8 mouse cellular contexts compared by ENCODE assay signal in genomic region chr11:46276778-46277177, GRCm38 (mm10). TPM values are rescaled to one million over a fixed set of nuclear protein-coding genes. Genes with fewer than 3 reads are reported as not detected.
DNase-seq lines count a peak whose midpoint lies in the region; ATAC-seq and TF ChIP-seq lines count a peak whose summit lies in the region.

No protein-coding gene starts in this region.

- H3K9ac ChIP-seq in liver, adult 2 months (ENCODE audit: low read depth, low read length), result no peak overlapping the region
- no peak overlapping the region for H3K9ac ChIP-seq in liver, embryonic 12.5 days
- H3K9ac ChIP-seq in forebrain, embryonic 16.5 days (replicated peaks; ENCODE audit: low read depth, low read length), result no peak overlapping the region

- no peaks in the 10 kb centered on the region for H3K27me3 ChIP-seq in liver, adult 2 months (ENCODE audit: control insufficient read depth, insufficient read depth, low read length)
- H3K27me3 ChIP-seq in liver, embryonic 12.5 days (replicated peaks), result no peaks in the 10 kb centered on the region
- H3K27me3 ChIP-seq in forebrain, embryonic 16.5 days (replicated peaks; ENCODE audit: control insufficient read depth, insufficient read depth, low read length), result no peaks in the 10 kb centered on the region

- 58% methylated on average over 5 of the region's 5 CpGs for WGBS in liver, adult 2 months
- 44% methylated on average over 5 of the region's 5 CpGs for WGBS in liver, embryonic 12.5 days (ENCODE audit: insufficient replicate concordance)
- WGBS in forebrain, embryonic 16.5 days, result 40% methylated on average over 5 of the region's 5 CpGs

- no peaks in the 10 kb centered on the region for H3K36me3 ChIP-seq in liver, adult 2 months (ENCODE audit: control insufficient read depth, insufficient read depth, low read length)
- H3K36me3 ChIP-seq in liver, embryonic 12.5 days, result peaks cover 2% of the 10 kb centered on the region; the same call in 1 of the 2 replicates
- H3K36me3 ChIP-seq in forebrain, embryonic 16.5 days (ENCODE audit: control insufficient read depth, insufficient read depth), result peaks cover 50% of the 10 kb centered on the region

- TF ChIP-seq CTCF in liver, adult 2 months (IDR thresholded peaks at IDR 0.05; ENCODE audit: low read depth, low read length), result peak; percentile 57

- no peak for TF ChIP-seq POLR2A in liver, adult 2 months (IDR thresholded peaks at IDR 0.05; ENCODE audit: extremely low read depth, insufficient read depth, low read length)

- H3K79me2 ChIP-seq in liver, adult 2 months (ENCODE audit: control insufficient read depth, insufficient read depth, low read length), result no peaks in the 10 kb centered on the region

- peak; percentile 42 to 53 for DNase-seq in cerebellum, adult 18-20 months
- no peak for DNase-seq in cerebellum, adult 9-11 months
- no peak for DNase-seq in liver, adult 2 months (ENCODE audit: extremely low read depth, low read depth, low spot score)
- DNase-seq in cerebellum, postnatal 10 days, result peak; percentile 48 to 69
- peak; percentile 61 to 68 for DNase-seq in kidney, postnatal 4 days
- DNase-seq in spleen, postnatal 10 days (ENCODE audit: low spot score in 2 of 2), result peak; percentile 32 to 78

- H3K27ac ChIP-seq in liver, adult 2 months (replicated peaks; ENCODE audit: insufficient read depth, low read depth, low read length), result no peak overlapping the region
- no peak overlapping the region for H3K27ac ChIP-seq in liver, embryonic 12.5 days
- H3K27ac ChIP-seq in forebrain, embryonic 16.5 days (ENCODE audit: low read length), result no peak overlapping the region

- H3K4me1 ChIP-seq in liver, adult 2 months (ENCODE audit: control insufficient read depth, insufficient read depth, low read length), result no peaks in the 10 kb centered on the region
- no peaks in the 10 kb centered on the region for H3K4me1 ChIP-seq in liver, embryonic 12.5 days
- no peaks in the 10 kb centered on the region for H3K4me1 ChIP-seq in forebrain, embryonic 16.5 days (replicated peaks; ENCODE audit: control insufficient read depth, insufficient read depth, low read length)

- no peak for ATAC-seq in liver, embryonic 12.5 days
- ATAC-seq in forebrain, embryonic 16.5 days, result no peak

- H3K9me3 ChIP-seq in liver, embryonic 12.5 days (replicated peaks), result no peaks in the 10 kb centered on the region
- no peaks in the 10 kb centered on the region for H3K9me3 ChIP-seq in forebrain, embryonic 16.5 days (ENCODE audit: control insufficient read depth, low read length)

- H3K4me3 ChIP-seq in liver, adult 2 months (ENCODE audit: insufficient read depth, low read depth, low read length), result no peak overlapping the region
- H3K4me3 ChIP-seq in liver, embryonic 12.5 days, result no peak overlapping the region
- no peak overlapping the region for H3K4me3 ChIP-seq in forebrain, embryonic 16.5 days (replicated peaks; ENCODE audit: low read length)

- H3K4me2 ChIP-seq in liver, embryonic 12.5 days, result no peak overlapping the region
- H3K4me2 ChIP-seq in forebrain, embryonic 16.5 days (ENCODE audit: low read length), result no peak overlapping the region

RNA-seq across cellular contexts. Expression of gene Cyfip2, which starts 35.9 kb away (rescaled TPM):
- 0.55 and 1.5 TPM in 2 replicates for total RNA-seq in liver, adult 2 months (2014; rRNA removed)
- polyA plus RNA-seq in liver, adult 2 months (2012; rRNA removed), result 0.71 and 0.73 TPM in 2 replicates
- polyA plus RNA-seq in liver, embryonic 12.5 days (2016; fragmentation: Nextera tagmentation; extraction: Ambion mirVana), result 4.9 TPM in 2 replicates
- polyA plus RNA-seq in forebrain, embryonic 16.5 days (2015; fragmentation: Nextera tagmentation; extraction: Ambion mirVana), result 88.4 and 91.4 TPM in 2 replicates

RNA-seq across cellular contexts. Expression of gene Fndc9, which starts 41.4 kb away (rescaled TPM):
- total RNA-seq in liver, adult 2 months (2014; rRNA removed), result not detected in 2 replicates
- not detected in 2 replicates for polyA plus RNA-seq in liver, adult 2 months (2012; rRNA removed)
- not detected in 2 replicates for polyA plus RNA-seq in liver, embryonic 12.5 days (2016; fragmentation: Nextera tagmentation; extraction: Ambion mirVana)
- 3.2 and 5.3 TPM in 2 replicates for polyA plus RNA-seq in forebrain, embryonic 16.5 days (2015; fragmentation: Nextera tagmentation; extraction: Ambion mirVana)

Comparison
In these comparisons a context has a peak if more than half of its experiments do, and no peak if none do; other contexts are left out.
1. DNase-seq: peak in cerebellum, adult 18-20 months (2 of 2), cerebellum, postnatal 10 days (2 of 2), kidney, postnatal 4 days (2 of 2) and spleen, postnatal 10 days (2 of 2); none in cerebellum, adult 9-11 months (single experiment) and liver, adult 2 months (single experiment).
2. RNA of gene Cyfip2, which starts 35.9 kb away (polyA plus RNA-seq): 88.4 to 91.4 TPM in forebrain, embryonic 16.5 days; 4.9 TPM in liver, embryonic 12.5 days and 0.71 to 0.73 TPM in liver, adult 2 months; every median in the first group is over 10 times any median in the second.